Mouse (Mus musculus): ENCODE data around the gene Rgs6.

Gene Rgs6

GRCm38 (mm10) chr12:83034859-83035569 lies 446.9 kb downstream of the Rgs6 start:
- DNase-seq (ENCODE audit: low spot score), result no peak

GRCm38 (mm10) chr12:83037798-83038560 lies 449.9 kb downstream of the Rgs6 start:
- DNase-seq (ENCODE audit: low spot score), result no peak

- no peak for DNase-seq (ENCODE audit: low spot score)
Measured at GRCm38 (mm10) chr12:83038779-83039178, 450.7 kb downstream of the Rgs6 start.

GRCm38 (mm10) chr12:83039859-83040258 lies 451.8 kb downstream of the Rgs6 start:
- no peak for DNase-seq (ENCODE audit: low spot score)

- no peak for DNase-seq (ENCODE audit: low spot score)
Measured at GRCm38 (mm10) chr12:83043980-83044620, 456.0 kb downstream of the Rgs6 start.

GRCm38 (mm10) chr12:83044621-83044990 lies 456.5 kb downstream of the Rgs6 start:
- DNase-seq (ENCODE audit: low spot score), result no peak

GRCm38 (mm10) chr12:83045001-83045531 lies 457.0 kb downstream of the Rgs6 start:
- DNase-seq (ENCODE audit: low spot score), result no peak

GRCm38 (mm10) chr12:83046734-83047133 lies 458.6 kb downstream of the Rgs6 start:
- no peak for DNase-seq (ENCODE audit: low spot score)

- DNase-seq (ENCODE audit: low spot score), result no peak
Measured at GRCm38 (mm10) chr12:83047710-83048109, 459.6 kb downstream of the Rgs6 start.

- no peak for DNase-seq (ENCODE audit: low spot score)
Measured at GRCm38 (mm10) chr12:83050514-83050913, 462.4 kb downstream of the Rgs6 start.

GRCm38 (mm10) chr12:83052391-83052790 lies 464.3 kb downstream of the Rgs6 start:
- DNase-seq (ENCODE audit: low spot score), result no peak

- no peak for DNase-seq (ENCODE audit: low spot score)
Measured at GRCm38 (mm10) chr12:83055690-83056089, 467.6 kb downstream of the Rgs6 start.

- DNase-seq (ENCODE audit: low spot score), result no peak
Measured at GRCm38 (mm10) chr12:83066426-83066825, 478.3 kb downstream of the Rgs6 start.

- no peak for DNase-seq (ENCODE audit: low spot score)
Measured at GRCm38 (mm10) chr12:83070848-83071247, 482.8 kb downstream of the Rgs6 start.

- no peak for DNase-seq (ENCODE audit: low spot score)
Measured at GRCm38 (mm10) chr12:83072181-83072887, 484.2 kb downstream of the Rgs6 start.

GRCm38 (mm10) chr12:83072951-83073878 lies 485.1 kb downstream of the Rgs6 start:
- no peak for DNase-seq (ENCODE audit: low spot score)

- no peak for DNase-seq (ENCODE audit: low spot score)
Measured at GRCm38 (mm10) chr12:83073879-83074368, 485.8 kb downstream of the Rgs6 start.

GRCm38 (mm10) chr12:83076179-83076578 lies 488.1 kb downstream of the Rgs6 start:
- no peak for DNase-seq (ENCODE audit: low spot score)

GRCm38 (mm10) chr12:83077486-83077885 lies 489.4 kb downstream of the Rgs6 start:
- no peak for DNase-seq (ENCODE audit: low spot score)

- DNase-seq (ENCODE audit: low spot score), result no peak
Measured at GRCm38 (mm10) chr12:83083427-83083826, 495.3 kb downstream of the Rgs6 start.

- no peak for DNase-seq (ENCODE audit: low spot score)
Measured at GRCm38 (mm10) chr12:83084614-83085013, 496.5 kb downstream of the Rgs6 start.
